Mouse (Mus musculus): ENCODE results near the gene Sgip1. TPM values are rescaled to one million over a fixed set of nuclear protein-coding genes. Genes with fewer than 3 reads are reported as not detected.

Gene Sgip1
- total and polyA plus RNA-seq, 3 experiments: 0.92 to 5.6 TPM; not detected in 1

GRCm38 (mm10) chr4:102821786-102822185, 80.7 kb downstream of the Sgip1 start:
- no peak for DNase-seq (ENCODE audit: low read depth, low spot score)
- no peak for TF ChIP-seq ZMIZ1 (IDR thresholded peaks at IDR 0.05; ENCODE audit: low read depth, low read length)
- TF ChIP-seq GABPA (IDR thresholded peaks at IDR 0.05; ENCODE audit: low read depth, low read length): no peak
- TF ChIP-seq NELFE (IDR thresholded peaks at IDR 0.05; ENCODE audit: low read depth, low read length): no peak
- TF ChIP-seq MYB (IDR thresholded peaks at IDR 0.05; ENCODE audit: low read depth, low read length): no peak
- no peak for TF ChIP-seq POLR2AphosphoS2 (IDR thresholded peaks at IDR 0.05; ENCODE audit: low read length)
- no peak for TF ChIP-seq HCFC1 (IDR thresholded peaks at IDR 0.05; ENCODE audit: low read depth, low read length)
- TF ChIP-seq CTCF (IDR thresholded peaks at IDR 0.05 in 2 of 3, conservative IDR thresholded peaks at IDR 0.05 in 1 of 3; ENCODE audit: control insufficient read depth in 1 of 3, insufficient read depth in 1 of 3, low read depth in 2 of 3, low read length in 3 of 3, poor library complexity in 1 of 3, severe bottlenecking in 1 of 3): no peak
- no peak for TF ChIP-seq MAX (IDR thresholded peaks at IDR 0.05; ENCODE audit: low read length)
- no peak for TF ChIP-seq ETS1 (IDR thresholded peaks at IDR 0.05; ENCODE audit: low read depth, low read length)

GRCm38 (mm10) chr4:102824494-102824893, 83.4 kb downstream of the Sgip1 start:
- H3K79me2 ChIP-seq (ENCODE audit: control insufficient read depth, insufficient read depth, low read length, poor library complexity): no peaks in the 10 kb centered on the region
- H3K27ac ChIP-seq (ENCODE audit: control insufficient read depth, low read depth, low read length): no peak overlapping the region
- H3K36me3 ChIP-seq (ENCODE audit: control insufficient read depth in 1 of 2, insufficient read depth in 2 of 2, low read length in 2 of 2): peaks cover 0 to 5% of the 10 kb centered on the region in 2 experiments; a peak in 2 of 4 replicates
- H3K9ac ChIP-seq (ENCODE audit: control insufficient read depth, low read depth, low read length, poor library complexity, severe bottlenecking): no peak overlapping the region
- TF ChIP-seq SMC3 (IDR thresholded peaks at IDR 0.05; ENCODE audit: low read depth, low read length) (no peak), CHD1 (IDR thresholded peaks at IDR 0.05; ENCODE audit: low read depth, low read length) (no peak), POLR2AphosphoS2 (IDR thresholded peaks at IDR 0.05; ENCODE audit: low read length) (no peak), TAL1 (IDR thresholded peaks at IDR 0.05; ENCODE audit: low read length) (no peak), CHD2 (IDR thresholded peaks at IDR 0.05; ENCODE audit: low read length) (no peak), SIN3A (IDR thresholded peaks at IDR 0.05; ENCODE audit: low read length) (no peak), ZKSCAN1 (IDR thresholded peaks at IDR 0.05; ENCODE audit: low read depth, low read length) (no peak), E2F4 (IDR thresholded peaks at IDR 0.05; ENCODE audit: borderline replicate concordance, low read depth, low read length) (no peak), MYC (IDR thresholded peaks at IDR 0.05; ENCODE audit: low read depth, low read length) (peak; percentile 50; the same call in 1 of the 2 replicates), ELF1 (IDR thresholded peaks at IDR 0.05; ENCODE audit: low read depth, low read length) (no peak), MEF2A (IDR thresholded peaks at IDR 0.05; ENCODE audit: extremely low read depth, insufficient replicate concordance, low read depth, low read length, poor library complexity, severe bottlenecking) (no peak), POLR2AphosphoS5 (IDR thresholded peaks at IDR 0.05; ENCODE audit: borderline replicate concordance, low read depth, low read length) (no peak), CTCF (IDR thresholded peaks at IDR 0.05 in 2 of 3, conservative IDR thresholded peaks at IDR 0.05 in 1 of 3; ENCODE audit: control insufficient read depth in 1 of 3, insufficient read depth in 1 of 3, low read depth in 2 of 3, low read length in 3 of 3, poor library complexity in 1 of 3, severe bottlenecking in 1 of 3) (no peak), MAX (IDR thresholded peaks at IDR 0.05; ENCODE audit: low read length) (0 out of 2 replicates have a peak, but pooled peaks have one; percentile 37), MXI1 (IDR thresholded peaks at IDR 0.05; ENCODE audit: low read depth, low read length) (no peak), USF1 (IDR thresholded peaks at IDR 0.05; ENCODE audit: low read depth, low read length) (peak; percentile 81), RAD21 (IDR thresholded peaks at IDR 0.05; ENCODE audit: low read depth, low read length) (no peak), USF2 (IDR thresholded peaks at IDR 0.05; ENCODE audit: borderline replicate concordance in 1 of 2, insufficient read depth in 1 of 2, low read depth in 1 of 2, low read length in 2 of 2) (peak in 1 of 2 experiments; percentile 42; a peak in 1 of 4 replicates), GATA1 (IDR thresholded peaks at IDR 0.05; ENCODE audit: low read depth, low read length) (no peak), POLR2A (IDR thresholded peaks at IDR 0.05; ENCODE audit: control insufficient read depth in 1 of 2, insufficient read depth in 1 of 2, low read depth in 1 of 2, low read length in 2 of 2, poor library complexity in 1 of 2) (no peak), ZMIZ1 (IDR thresholded peaks at IDR 0.05; ENCODE audit: low read depth, low read length) (no peak), NRF1 (IDR thresholded peaks at IDR 0.05; ENCODE audit: insufficient read depth, low read depth, low read length, poor library complexity, severe bottlenecking) (no peak), TBP (IDR thresholded peaks at IDR 0.05; ENCODE audit: low read depth, low read length) (no peak), BHLHE40 (IDR thresholded peaks at IDR 0.05; ENCODE audit: borderline replicate concordance, low read depth, low read length) (peak; percentile 38; the same call in 1 of the 2 replicates), HCFC1 (IDR thresholded peaks at IDR 0.05; ENCODE audit: low read depth, low read length) (no peak), EP300 (IDR thresholded peaks at IDR 0.05; ENCODE audit: low read depth in 1 of 2, low read length in 2 of 2) (no peak)
- no peaks in the 10 kb centered on the region for H3K9me3 ChIP-seq (replicated peaks; ENCODE audit: insufficient read depth, low read length)
- no peaks in the 10 kb centered on the region; a peak in 1 of 4 replicates for H3K27me3 ChIP-seq (ENCODE audit: control insufficient read depth in 1 of 2, insufficient read depth in 2 of 2, low read length in 2 of 2)
- peak; percentile 50 for DNase-seq (ENCODE audit: low read depth, low spot score)
- no peak overlapping the region for H3K4me3 ChIP-seq (ENCODE audit: control insufficient read depth in 1 of 2, insufficient read depth in 1 of 2, low read depth in 2 of 2, low read length in 2 of 2)
- no peaks in the 10 kb centered on the region for H3K4me1 ChIP-seq (ENCODE audit: control insufficient read depth in 1 of 2, insufficient read depth in 2 of 2, low read length in 2 of 2)

More at GRCm38 (mm10) chr4:102821786-102822185, 80.7 kb downstream of the Sgip1 start:
- no peak overlapping the region for H3K9ac ChIP-seq (ENCODE audit: control insufficient read depth, low read depth, low read length, poor library complexity, severe bottlenecking)
- no peaks in the 10 kb centered on the region for H3K9me3 ChIP-seq (replicated peaks; ENCODE audit: insufficient read depth, low read length)
- no peaks in the 10 kb centered on the region for H3K4me1 ChIP-seq (ENCODE audit: control insufficient read depth in 1 of 2, insufficient read depth in 2 of 2, low read length in 2 of 2)
- no peaks in the 10 kb centered on the region; a peak in 1 of 4 replicates for H3K27me3 ChIP-seq (ENCODE audit: control insufficient read depth in 1 of 2, insufficient read depth in 2 of 2, low read length in 2 of 2)
- H3K36me3 ChIP-seq (ENCODE audit: control insufficient read depth in 1 of 2, insufficient read depth in 2 of 2, low read length in 2 of 2): peaks cover 0 to 5% of the 10 kb centered on the region in 2 experiments; a peak in 2 of 4 replicates
- H3K27ac ChIP-seq (ENCODE audit: control insufficient read depth, low read depth, low read length): no peak overlapping the region
- H3K4me3 ChIP-seq (ENCODE audit: control insufficient read depth in 1 of 2, insufficient read depth in 1 of 2, low read depth in 2 of 2, low read length in 2 of 2): no peak overlapping the region
- H3K79me2 ChIP-seq (ENCODE audit: control insufficient read depth, insufficient read depth, low read length, poor library complexity): no peaks in the 10 kb centered on the region
